Mouse (Mus musculus) bone marrow, adult 2 months (tissue): ENCODE data around the gene Naa15. TPM values are rescaled to one million over a fixed set of nuclear protein-coding genes. Genes with fewer than 3 reads are reported as not detected.

ENCODE experiments used
- H3K27ac ChIP-seq: fragments of 200-500 bp; 2 replicates; pipeline ENCODE4 v1.5.1; 2012; ENCODE audit warnings: low read depth, mild to moderate bottlenecking, control low read depth, inconsistent platforms, low read length; ENCODE audit not compliant: control insufficient read depth, poor library complexity, insufficient read depth
- H3K4me1 ChIP-seq: fragments of 200-500 bp; 2 replicates; pipeline ENCODE4 v1.6.1; 2011; ENCODE audit warnings: low read length; ENCODE audit not compliant: control insufficient read depth, insufficient read depth
- H3K4me3 ChIP-seq: fragments of 200-500 bp; replicated peaks from 2 replicates; pipeline ENCODE3; 2011; ENCODE audit warnings: mild to moderate bottlenecking, low read depth, low read length, control low read depth; ENCODE audit not compliant: control insufficient read depth
- CTCF ChIP-seq: fragments of 200-500 bp; IDR thresholded peaks from 2 replicates; pipeline ENCODE4 v1.5.1; 2011; ENCODE audit warnings: low read length, control low read depth; ENCODE audit not compliant: control insufficient read depth, insufficient read depth
- POLR2A ChIP-seq: fragments of 200-500 bp; IDR thresholded peaks from 2 replicates; pipeline ENCODE4 v1.6.1; 2011; ENCODE audit warnings: low read depth, mild to moderate bottlenecking, control low read depth, low read length, borderline replicate concordance; ENCODE audit not compliant: control insufficient read depth
- WGBS: fragments of 180-500 bp; shearing (Covaris S2); methylation state at CpG from one replicate; pipeline ENCODE4 v1.1.7; 2018; 5-methylcytosine and 5-hydroxymethylcytosine counted together
- polyA plus RNA-seq: library from polyadenylated mRNA; stranded (reverse); fragments of >200 nt; gene quantifications from 2 replicates; pipeline ENCODE4 v1.2.4, GENCODE M21; 2011; ENCODE audit warnings: low replicate concordance; ENCODE audit not compliant: missing spikeins, insufficient read depth, insufficient read length

The Naa15 gene
- polyA plus RNA-seq, 1 experiment, result 83.8 TPM

DNA sequence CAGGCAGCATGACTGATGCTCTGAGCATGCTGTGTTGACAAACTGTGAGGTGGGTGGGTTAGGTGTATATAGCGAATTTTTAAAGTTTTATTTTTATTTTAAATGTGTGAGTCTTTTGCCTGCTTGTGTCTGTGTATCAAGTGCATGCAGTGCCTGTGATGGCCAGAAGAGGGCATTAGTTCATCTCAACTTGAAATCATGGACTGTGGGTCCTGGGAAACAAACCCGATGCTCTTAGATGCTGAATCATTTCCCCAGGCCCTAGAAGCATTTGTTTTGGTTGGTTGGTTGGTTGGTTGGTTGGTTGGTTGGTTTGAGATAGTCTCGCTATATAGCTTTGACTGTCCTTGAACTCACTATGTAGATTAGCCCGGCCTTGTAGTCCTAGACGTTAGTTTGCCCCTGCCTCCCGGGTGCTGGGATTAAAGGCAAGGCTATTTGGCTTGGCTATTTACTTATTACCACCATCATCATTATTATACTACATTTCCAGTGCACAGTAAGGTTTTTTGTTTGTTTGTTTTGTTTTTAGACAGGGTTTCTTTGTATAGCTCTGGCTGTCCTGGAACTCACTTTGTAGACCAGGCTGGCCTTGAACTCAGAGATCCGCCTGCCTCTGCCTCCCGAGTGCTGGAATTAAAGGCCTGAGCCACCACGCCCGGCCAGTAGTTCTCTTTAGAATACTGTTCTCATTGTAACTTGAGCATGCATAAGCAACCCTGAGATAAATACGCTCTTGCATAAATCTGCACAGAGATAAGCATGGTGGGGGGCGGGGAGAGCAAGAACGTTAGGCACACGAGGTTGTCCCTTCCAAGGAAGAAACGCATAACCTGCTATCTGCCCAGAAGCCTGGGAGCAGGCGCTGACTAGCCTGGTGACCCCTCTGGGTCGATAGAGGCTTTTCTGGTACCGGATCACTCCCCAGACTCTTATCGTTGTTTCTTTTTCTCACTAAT is 39.4 kb upstream of the Naa15 start:
- H3K27ac ChIP-seq, result no peak overlapping the region

GRCm38 (mm10) chr3:51377878-51378664 is 36.9 kb upstream of the Naa15 start:
- WGBS, result 24% methylated on average over 31 of the region's 31 CpGs
- H3K27ac ChIP-seq, result peak overlapping the region; percentile 36
- H3K4me1 ChIP-seq, result peaks cover 3% of the 10 kb centered on the region; the same call in 1 of the 2 replicates
- no peak for TF ChIP-seq POLR2A
- TF ChIP-seq CTCF, result no peak
- H3K4me3 ChIP-seq, result peak overlapping the region; percentile 39

More for the DNA sequence above, 39.4 kb upstream of the Naa15 start:
- WGBS, result 60% methylated on average over 19 of the region's 19 CpGs
- Histone ChIP-seq H3K4me3 (no peak overlapping the region), H3K4me1 (peaks cover 3% of the 10 kb centered on the region; the same call in 1 of the 2 replicates)
- TF ChIP-seq POLR2A, result no peak
- peak; percentile 36; the same call in 1 of the 2 replicates for TF ChIP-seq CTCF

DNA sequence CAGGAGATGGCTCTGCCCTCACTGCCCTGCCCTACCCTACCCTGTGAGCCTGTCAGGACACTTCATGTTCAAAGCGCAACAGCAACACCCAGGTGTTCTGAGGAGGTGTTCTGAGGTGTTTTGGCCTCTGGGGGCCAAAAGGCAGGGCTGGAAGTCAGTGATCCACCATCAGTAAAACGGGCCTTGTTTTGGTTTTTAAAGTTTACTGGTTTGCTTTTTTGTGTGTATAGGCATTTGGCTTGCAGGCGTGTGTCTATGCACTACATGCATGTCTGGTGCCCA is 36.3 kb upstream of the Naa15 start:
- no peak for TF ChIP-seq POLR2A
- TF ChIP-seq CTCF, result no peak
- Histone ChIP-seq H3K4me3 (peak overlapping the region; percentile 39), H3K4me1 (peaks cover 3% of the 10 kb centered on the region; the same call in 1 of the 2 replicates), H3K27ac (peak overlapping the region; percentile 36)
- WGBS, result 74% methylated on average over 3 of the region's 3 CpGs

DNA sequence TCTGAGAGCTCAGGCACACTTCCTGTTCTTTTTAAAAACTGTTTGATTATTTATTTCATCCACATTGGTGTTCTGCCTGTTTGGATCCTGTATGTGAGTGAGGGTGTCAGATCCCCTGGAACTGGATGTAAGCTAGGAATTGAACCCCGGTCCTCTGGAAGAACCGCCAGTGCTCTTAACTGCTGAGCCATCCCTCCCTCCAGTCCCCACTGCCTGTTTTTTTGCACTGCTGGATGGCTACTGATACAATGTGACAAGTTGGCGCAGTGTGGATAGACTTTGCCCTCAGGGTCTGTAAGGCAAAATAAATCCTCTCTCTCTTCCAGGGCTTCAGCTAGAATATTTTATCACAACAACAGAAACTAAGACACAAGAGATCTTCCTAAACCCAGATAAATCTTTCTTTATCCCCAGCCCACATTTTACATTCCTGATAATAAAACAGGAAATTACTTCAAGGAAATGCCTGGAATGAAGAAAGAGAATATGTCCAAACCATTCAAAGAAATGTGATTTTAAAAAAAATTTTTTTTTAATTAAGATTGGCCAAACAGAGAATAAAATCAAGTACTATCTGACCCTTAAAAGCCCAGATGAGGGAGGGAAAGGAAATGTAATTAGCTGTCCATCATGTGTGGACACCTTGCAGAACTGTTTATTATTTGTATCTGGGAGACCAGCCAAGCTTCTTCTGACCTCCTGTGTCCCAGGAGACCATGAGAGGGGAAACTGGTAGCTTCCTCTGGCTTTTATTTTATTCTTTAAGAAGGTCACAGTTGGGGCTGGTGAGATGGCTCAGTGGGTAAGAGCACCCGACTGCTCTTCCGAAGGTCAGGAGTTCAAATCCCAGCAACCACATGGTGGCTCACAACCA is 34.9 kb upstream of the Naa15 start:
- H3K4me1 ChIP-seq, result peaks cover 3% of the 10 kb centered on the region; the same call in 1 of the 2 replicates
- no peak overlapping the region for H3K27ac ChIP-seq
- TF ChIP-seq CTCF (no peak), POLR2A (no peak)
- 78% methylated on average over 5 of the region's 5 CpGs for whole genome bisulfite sequencing
- no peak overlapping the region for H3K4me3 ChIP-seq

DNA sequence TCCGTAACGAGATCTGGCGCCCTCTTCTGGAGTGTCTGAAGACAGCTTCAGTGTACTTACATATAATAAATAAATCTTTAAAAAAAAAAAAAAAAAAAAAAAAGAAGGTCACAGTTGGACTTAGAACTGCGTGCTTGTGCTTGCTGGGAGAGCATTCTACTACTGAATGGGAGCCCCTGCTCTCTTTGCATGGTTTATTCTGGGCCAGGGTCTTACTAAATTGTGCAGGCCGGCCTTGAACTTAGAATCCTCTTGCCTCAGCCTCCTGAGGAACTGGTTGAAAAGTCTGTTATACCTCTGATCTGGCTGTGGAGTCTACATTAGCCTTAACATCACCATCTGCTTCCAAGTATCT is 34.3 kb upstream of the Naa15 start:
- 48% methylated on average over 4 of the region's 5 CpGs for WGBS

DNA sequence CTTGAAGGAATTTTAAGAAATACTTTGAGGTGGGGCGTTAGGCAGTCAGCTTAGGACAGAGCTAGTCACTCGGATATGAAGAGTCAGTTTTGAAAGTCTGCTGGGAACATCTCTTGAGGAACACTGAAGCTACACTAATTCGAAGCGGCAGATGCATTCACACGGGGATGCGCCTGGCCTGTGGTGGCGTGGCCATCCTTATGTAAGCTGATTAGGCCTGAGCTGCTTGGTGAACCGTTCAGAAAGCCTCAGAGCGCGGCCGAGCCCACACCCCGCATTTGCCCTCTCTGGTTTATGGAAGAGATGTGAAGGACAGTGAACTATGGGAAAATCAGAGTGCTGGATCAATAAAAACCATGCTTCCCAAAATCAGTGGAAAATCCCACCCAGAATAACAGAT is 31.5 kb upstream of the Naa15 start:
- Histone ChIP-seq H3K4me1 (peaks cover 2% of the 10 kb centered on the region; the same call in 1 of the 2 replicates), H3K27ac (no peak overlapping the region), H3K4me3 (no peak overlapping the region)
- TF ChIP-seq CTCF, result no peak
- WGBS, result 84% methylated on average over 12 of the region's 12 CpGs

More for the DNA sequence above, 34.3 kb upstream of the Naa15 start:
- Histone ChIP-seq H3K4me3 (no peak overlapping the region), H3K27ac (no peak overlapping the region), H3K4me1 (peaks cover 3% of the 10 kb centered on the region; the same call in 1 of the 2 replicates)
- no peak for TF ChIP-seq CTCF
- no peak for TF ChIP-seq POLR2A

GRCm38 (mm10) chr3:51386441-51387133 is 28.4 kb upstream of the Naa15 start:
- TF ChIP-seq CTCF, result no peak
- TF ChIP-seq POLR2A, result no peak
- no peak overlapping the region for H3K4me3 ChIP-seq
- H3K4me1 ChIP-seq, result no peaks in the 10 kb centered on the region; the same call in 1 of the 2 replicates
- no peak overlapping the region for H3K27ac ChIP-seq
- 67% methylated on average over 12 of the region's 12 CpGs for WGBS
